Mouse (Mus musculus) testis, postnatal 10 days (tissue): ENCODE data around the gene Olfr810.

Source experiments
- DNase-seq: peaks from one replicate; pipeline ENCODE4 v3.0.0; 2021; ENCODE audit warnings: low spot score

Olfr810 gene

DNA sequence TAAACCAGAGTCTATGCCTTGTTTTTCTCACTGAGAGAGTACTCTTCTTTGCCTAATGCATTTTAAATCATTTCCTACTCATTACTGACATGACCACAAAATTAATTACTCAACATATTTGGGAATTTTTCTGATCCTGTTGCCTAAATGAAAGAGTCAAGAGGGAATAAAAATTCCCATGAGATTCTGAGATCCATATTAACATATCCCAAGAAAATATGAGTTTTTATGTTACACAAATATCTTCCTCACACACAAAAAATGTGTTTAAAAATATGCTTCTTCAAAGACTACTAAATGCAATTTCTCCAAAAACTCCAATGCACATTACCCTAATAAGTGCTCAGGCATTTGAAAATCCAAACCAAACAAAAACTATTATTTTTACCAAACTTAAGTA is at the start of gene Olfr810:
TSS of gene Olfr810 (minus strand) at position 101 of the 400 bp plus-strand sequence.
- no peak for DNase-seq

DNA sequence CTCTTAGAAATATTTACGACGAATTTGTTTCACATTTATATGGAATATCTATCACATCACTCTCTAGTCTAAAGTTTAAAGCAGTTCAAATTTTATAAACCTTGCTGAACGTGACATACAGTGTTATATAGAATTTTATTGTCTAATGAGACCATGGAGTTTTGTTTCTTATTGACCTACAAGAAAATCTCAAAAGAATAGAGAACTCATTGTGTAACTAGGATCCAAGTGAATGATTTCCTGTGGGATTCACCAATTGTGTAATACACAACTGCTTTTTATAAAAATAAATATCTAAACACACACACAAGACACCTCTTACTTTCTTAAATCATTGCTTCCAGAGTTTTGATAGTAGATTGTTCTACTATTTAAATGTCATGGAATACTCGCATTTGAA is 9.6 kb upstream of the Olfr810 start, which contains the start of gene Olfr811:
TSS of gene Olfr811 (minus strand) at position 101 of the 400 bp plus-strand sequence.
- DNase-seq, result no peak

GRCm38 (mm10) chr10:129778123-129778522 is 16.6 kb downstream of the Olfr810 start:
- DNase-seq, result no peak

- no peak for DNase-seq
Measured at GRCm38 (mm10) chr10:129774338-129774737, 20.4 kb downstream of the Olfr810 start, which contains the start of gene Olfr809. Olfr809 (plus strand) TSS chr10:129774638.

DNA sequence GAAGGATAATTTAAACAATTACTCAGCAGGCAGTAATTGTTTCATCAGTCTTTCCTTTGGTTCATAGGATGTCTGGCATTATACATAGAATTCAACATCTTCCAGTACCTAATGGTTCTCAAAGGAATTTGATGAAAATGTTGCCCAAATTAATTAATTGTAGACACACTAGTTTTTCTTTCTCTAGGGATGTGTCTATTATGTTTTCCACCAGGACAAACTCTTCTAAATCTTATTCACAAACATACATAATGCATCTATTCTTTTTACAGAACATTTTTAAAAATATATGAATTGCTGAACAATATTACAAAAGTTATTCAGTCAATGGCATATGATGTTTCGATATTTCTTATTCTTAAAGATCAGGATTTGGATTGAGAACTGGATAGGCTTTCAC is 29.5 kb downstream of the Olfr810 start, which contains the start of gene Olfr808:
TSS of gene Olfr808 (plus strand) at position 301 of the 400 bp plus-strand sequence.
- DNase-seq, result no peak

DNA sequence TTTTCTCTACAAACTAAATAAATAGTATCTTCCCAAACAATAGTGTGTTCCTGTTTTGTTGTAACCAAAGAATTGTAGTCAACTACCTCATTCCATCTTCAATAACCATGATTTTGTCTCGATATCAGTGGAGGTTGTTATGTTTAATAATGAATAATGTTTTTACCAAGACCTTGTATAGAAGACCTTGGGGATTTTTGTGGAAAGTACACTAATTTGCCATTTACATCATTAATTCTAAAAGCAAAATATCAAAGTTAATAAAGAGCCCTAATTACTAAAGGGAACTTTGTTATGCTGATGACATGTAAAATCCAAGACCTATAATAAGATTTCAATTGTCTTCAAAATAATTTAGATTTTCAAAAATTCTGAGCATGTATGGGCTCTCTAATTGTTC is 37.0 kb downstream of the Olfr810 start, which contains the start of gene Olfr807:
TSS of gene Olfr807 (minus strand) at position 101 of the 400 bp plus-strand sequence.
- no peak for DNase-seq

- no peak for DNase-seq
Measured at GRCm38 (mm10) chr10:129741821-129742220, 52.9 kb downstream of the Olfr810 start, which contains the start of gene Olfr806. Olfr806 (minus strand) TSS chr10:129741921.
